Mouse (Mus musculus) frontal cortex, adult 2 months (tissue): ENCODE results near the gene Nucb1. TPM values are rescaled to one million over a fixed set of nuclear protein-coding genes. Genes with fewer than 3 reads are reported as not detected.
"Not testable (repeated sequence)": the region's sequence is repeated elsewhere in the genome, so short reads cannot be mapped to it uniquely, and the experiment has no call there.

Experiments used
- DNase-seq, 2 experiments: peaks; one replicate each; pipeline ENCODE4 v3.0.0; 2022; ENCODE audit warnings: low spot score in 1 of 2; ENCODE audit errors: extremely low spot score in 1 of 2
- polyA plus RNA-seq: library from polyadenylated mRNA; depleted of rRNA; stranded (reverse); fragments of >200 nt; gene quantifications from 2 replicates; pipeline ENCODE4 v1.2.3, GENCODE M21; 2012; rRNA removed

The Nucb1 gene
- 88.5 and 103 TPM in 2 replicates for polyA plus RNA-seq

GRCm38 (mm10) chr7:45509912-45510787 lies at the start of gene Nucb1:
Nucb1 (minus strand) TSS chr7:45510406.
- peak; percentile 85 to 90 for DNase-seq

- DNase-seq, result no peak
Observed at GRCm38 (mm10) chr7:45558907-45559306, 48.7 kb upstream of the Nucb1 start.

GRCm38 (mm10) chr7:45555787-45556186 lies 45.6 kb upstream of the Nucb1 start:
- DNase-seq, result peak; percentile 32 to 83

GRCm38 (mm10) chr7:45554744-45555143 lies 44.5 kb upstream of the Nucb1 start, which contains the start of gene Hsd17b14:
Hsd17b14 (plus strand) TSS chr7:45554893.
- DNase-seq, result no peak

- DNase-seq, result no peak
Observed at GRCm38 (mm10) chr7:45553990-45554389, 43.8 kb upstream of the Nucb1 start.

- DNase-seq, result no peak
Observed at GRCm38 (mm10) chr7:45553519-45553918, 43.3 kb upstream of the Nucb1 start.

- no peak for DNase-seq
Observed at GRCm38 (mm10) chr7:45551512-45551883, 41.3 kb upstream of the Nucb1 start.

- no peak for DNase-seq
Observed at GRCm38 (mm10) chr7:45550821-45551511, 40.8 kb upstream of the Nucb1 start.

GRCm38 (mm10) chr7:45549641-45550436 lies 39.6 kb upstream of the Nucb1 start:
- no peak for DNase-seq

- no peak for DNase-seq
Observed at GRCm38 (mm10) chr7:45544525-45544924, 34.3 kb upstream of the Nucb1 start.

- no peak for DNase-seq
Observed at GRCm38 (mm10) chr7:45540213-45540612, 30.0 kb upstream of the Nucb1 start.

GRCm38 (mm10) chr7:45539095-45539494 lies 28.9 kb upstream of the Nucb1 start:
- no peak for DNase-seq

- peak; percentile 38 to 80 for DNase-seq
Observed at GRCm38 (mm10) chr7:45538163-45539041, 28.2 kb upstream of the Nucb1 start.

GRCm38 (mm10) chr7:45537602-45538001 lies 27.4 kb upstream of the Nucb1 start:
- DNase-seq, result no peak

GRCm38 (mm10) chr7:45535676-45536075 lies 25.5 kb upstream of the Nucb1 start:
- no peak for DNase-seq

GRCm38 (mm10) chr7:45530643-45531042 lies 20.4 kb upstream of the Nucb1 start:
- DNase-seq, result no peak

- no peak for DNase-seq
Observed at GRCm38 (mm10) chr7:45529461-45529860, 19.3 kb upstream of the Nucb1 start.

- DNase-seq, result not testable (repeated sequence)
Observed at GRCm38 (mm10) chr7:45527169-45527568, 17.0 kb upstream of the Nucb1 start.

GRCm38 (mm10) chr7:45526474-45527120 lies 16.4 kb upstream of the Nucb1 start:
- DNase-seq, result no peak
